Comparison of ENCODE assay signal across 21 mouse cellular contexts in genomic region chr6:56012384-56012783, GRCm38 (mm10). TPM values are rescaled to one million over a fixed set of nuclear protein-coding genes. Genes with fewer than 3 reads are reported as not detected.
DNase-seq lines count a peak whose midpoint lies in the region; ATAC-seq lines count a peak whose summit lies in the region.
"Had no signal": no experiment of that assay in that cellular context is flagged by ENCODE, and none has a peak within 500 bp of the region (broad histone marks: within the 10 kb centered on the region; RNA-seq: fewer than 3 reads in every experiment).

No protein-coding gene starts in this region.

- intact Hi-C loops in left cerebral cortex, postnatal 14 days (cut with DNase I), result no loop called here
- intact Hi-C loops in left cerebral cortex, postnatal 4 days (cut with DNase I), result no loop called here

- peak; percentile 24 to 32 for DNase-seq in cerebellum, postnatal 10 days
- no peak for DNase-seq in cerebellum, adult 18-20 months
- peak; percentile 5 to 23 for DNase-seq in frontal cortex, postnatal 36 days (ENCODE audit: low spot score in 2 of 2)
- no peak for DNase-seq in frontal cortex, postnatal 14 days (ENCODE audit: low spot score in 2 of 2)
- peak; percentile 17 to 22 for DNase-seq in left cerebral cortex, postnatal 14 days (ENCODE audit: low spot score in 2 of 2)
- no peak for DNase-seq in left cerebral cortex, postnatal 4 days
- DNase-seq: adrenal gland, adult 8-10 months; cerebellum, adult 9-11 months; gastrocnemius, postnatal 14 days; kidney, adult 2 months; lung, postnatal 4 days; midbrain, embryonic 14.5 days; right cerebral cortex, postnatal 4 days; thymus, postnatal 25 days had no signal

- no peak for ATAC-seq in inflammation-experienced regulatory T-cells, adult 6 months
- ATAC-seq: activated CD4-positive, CD25-positive, alpha-beta regulatory T cell, adult 4 months had no signal

RNA-seq across cellular contexts. Expression of gene Ppp1r17, which starts 4.9 kb away (rescaled TPM):
- under 1 TPM; 0.38 to 0.92 TPM for total RNA-seq in left cerebral cortex, postnatal 14 days (2021)
- under 1 TPM; 0.22 to 0.40 TPM for total RNA-seq in left cerebral cortex, postnatal 4 days (2021)
- polyA plus RNA-seq in inflammation-experienced regulatory T-cells, adult 6 months (2017; shearing (Covaris generic)), result not detected
- total RNA-seq: gastrocnemius, postnatal 14 days; heart, postnatal 25 days; liver, adult 2 months; megakaryocyte-erythroid progenitor cell, adult 5-6 weeks had no signal
- polyA plus RNA-seq: activated CD4-positive, CD25-positive, alpha-beta regulatory T cell, adult 4 months; kidney, adult 2 months; large intestine, adult 2 months; liver, adult 2 months; liver, embryonic 16.5 days had no signal

Comparison
In these comparisons a context has a peak if more than half of its experiments do, and no peak if none do; other contexts are left out.
1. DNase-seq: peak in cerebellum, postnatal 10 days (2 of 2), frontal cortex, postnatal 36 days (2 of 2) and left cerebral cortex, postnatal 14 days (2 of 2); none in cerebellum, adult 18-20 months (0 of 2), frontal cortex, postnatal 14 days (0 of 2) and left cerebral cortex, postnatal 4 days (single experiment).